Mouse (Mus musculus) Muller cell, postnatal 12 days (primary cell): ENCODE measurements around the gene Gpr15.

Experiments
- DNase-seq: peaks from one replicate; pipeline ENCODE4 v3.0.0-alpha.2; 2015; ENCODE audit errors: inconsistent ontology term

Gpr15 gene

DNA sequence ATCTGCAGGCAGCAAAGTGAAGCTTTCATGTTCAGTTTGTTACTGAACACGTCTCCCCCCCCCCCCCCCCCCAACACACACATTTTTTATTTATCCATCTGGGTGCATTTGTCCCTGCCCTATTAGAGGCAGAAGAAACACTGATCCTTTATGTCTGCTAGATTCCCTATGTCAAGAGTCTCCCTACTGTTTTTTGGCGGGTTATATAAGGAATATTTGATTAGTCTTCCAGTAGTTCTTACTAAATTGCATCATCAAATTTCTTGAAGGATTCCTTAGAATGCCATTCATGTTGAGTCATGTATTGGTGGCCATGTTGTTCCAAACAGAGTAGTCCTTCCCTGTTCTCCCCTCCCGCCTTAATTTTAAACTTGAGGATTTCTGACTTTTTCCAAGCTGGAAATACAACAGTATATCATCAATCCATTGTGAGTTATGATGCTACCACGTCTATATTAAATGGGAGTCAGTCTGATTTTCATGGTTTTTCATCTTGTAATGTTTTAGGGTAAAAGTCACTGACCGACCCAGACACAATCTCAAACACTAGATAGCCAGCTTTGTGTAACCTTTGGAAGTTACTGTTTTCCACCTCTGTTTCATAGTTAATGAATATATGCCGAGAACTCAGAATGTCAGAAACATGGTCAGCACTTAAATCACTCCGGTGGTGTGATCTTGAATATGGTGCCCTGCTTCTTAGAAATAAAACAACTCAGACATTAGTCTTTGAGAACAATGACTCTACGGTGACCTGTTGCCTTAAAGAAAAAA is 47.5 kb downstream of the Gpr15 start:
- peak; percentile 31 for DNase-seq

DNA sequence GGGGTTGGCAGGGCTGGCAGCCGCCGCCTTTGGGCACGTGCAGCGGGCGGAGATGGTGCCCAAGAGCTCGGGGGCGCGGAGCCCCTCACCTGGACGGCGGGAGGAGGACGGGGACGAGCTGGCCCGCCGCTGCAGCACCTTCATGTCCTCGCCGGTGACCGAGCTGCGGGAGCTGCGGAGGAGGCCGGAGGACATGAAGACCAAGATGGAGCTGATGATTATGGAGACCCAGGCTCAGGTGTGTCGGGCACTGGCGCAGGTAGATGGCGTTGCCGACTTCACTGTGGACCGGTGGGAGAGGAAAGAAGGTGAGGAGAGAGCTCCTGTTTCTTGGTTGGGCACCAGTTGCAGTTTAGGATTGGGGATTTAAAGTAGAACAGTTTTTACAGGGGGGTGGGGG is 48.2 kb downstream of the Gpr15 start:
- DNase-seq = no peak

DNA sequence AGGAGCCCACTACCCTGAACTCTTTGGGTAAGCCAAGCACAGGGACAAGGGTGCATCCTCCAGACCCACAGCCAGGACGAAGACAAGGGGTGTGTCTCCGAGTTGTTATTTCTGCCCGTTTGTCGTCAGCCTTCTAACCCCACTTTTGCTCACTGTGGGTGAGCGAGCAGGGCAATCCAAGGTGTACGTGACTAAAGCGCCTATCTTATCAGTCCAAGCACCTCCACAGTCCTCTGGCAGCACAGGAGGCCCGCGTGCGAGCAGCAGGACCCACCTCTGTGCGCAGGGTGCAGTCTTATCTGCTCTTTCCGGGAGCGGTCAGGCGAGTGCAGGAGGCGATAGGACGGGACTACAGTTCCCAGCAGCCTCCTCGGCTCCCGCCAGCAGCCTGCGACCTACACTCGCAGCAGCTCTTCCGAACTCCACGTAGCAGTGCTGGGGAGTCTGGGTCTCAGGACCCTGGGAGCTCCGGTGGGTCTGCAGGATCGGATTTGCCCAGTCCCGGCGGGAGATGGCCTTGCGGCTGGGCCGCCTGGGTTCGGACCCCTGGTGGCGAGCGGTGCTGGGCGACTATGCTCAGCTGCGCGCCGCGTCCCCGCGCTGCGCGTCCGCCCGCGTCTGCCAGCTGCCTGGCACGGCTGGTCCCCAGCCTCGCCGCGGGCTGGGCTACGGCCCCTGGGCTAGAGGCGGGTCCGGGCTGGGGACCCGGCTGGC is 48.8 kb downstream of the Gpr15 start, which contains the start of gene Cpox:
Gene Cpox (plus strand): TSS at position 376 of the 714 bp plus-strand sequence.
- DNase-seq = peak; percentile 84

GRCm38 (mm10) chr16:58669264-58669663 is 49.6 kb downstream of the Gpr15 start:
- no peak for DNase-seq

GRCm38 (mm10) chr16:58668586-58668985 is 50.3 kb downstream of the Gpr15 start:
- DNase-seq = no peak
